Mouse (Mus musculus) midbrain, embryonic 12.5 days (tissue): Measurements from ENCODE around the gene Gm20924. TPM values are rescaled to one million over a fixed set of nuclear protein-coding genes. Genes with fewer than 3 reads are reported as not detected.
"Not testable (repeated sequence)": the region's sequence is repeated elsewhere in the genome, so short reads cannot be mapped to it uniquely, and the experiment has no call there.

Experiments used
- ATAC-seq: fragments of 200-750 bp; cut with Nextera tagmentation; 2 replicates; pipeline ENCODE4 v1.8.0; 2017; ENCODE audit warnings: low read depth, moderate TSS enrichment, moderate library complexity; ENCODE audit not compliant: low FRiP score
- H3K27ac ChIP-seq: fragments of 300-500 bp; sonication (generic); replicated peaks from 2 replicates; pipeline ENCODE4 v1.5.1; 2016; ENCODE audit warnings: mild to moderate bottlenecking
- H3K27me3 ChIP-seq: fragments of 300-500 bp; sonication (generic); 2 replicates; pipeline ENCODE4 v1.6.1; 2016; ENCODE audit warnings: mild to moderate bottlenecking
- H3K36me3 ChIP-seq: fragments of 300-500 bp; sonication (generic); 2 replicates; pipeline ENCODE4 v1.6.1; 2016
- H3K4me1 ChIP-seq: fragments of 300-500 bp; sonication (generic); 2 replicates; pipeline ENCODE4 v1.6.1; 2016
- H3K4me2 ChIP-seq: fragments of 300-500 bp; sonication (generic); replicated peaks from 2 replicates; pipeline ENCODE4 v1.6.1; 2016; ENCODE audit warnings: mild to moderate bottlenecking, moderate library complexity
- H3K4me3 ChIP-seq: fragments of 300-500 bp; sonication (generic); 2 replicates; pipeline ENCODE4 v1.5.1; 2016; ENCODE audit warnings: mild to moderate bottlenecking
- H3K9ac ChIP-seq: fragments of 300-500 bp; sonication (generic); replicated peaks from 2 replicates; pipeline ENCODE4 v1.6.1; 2016; ENCODE audit warnings: mild to moderate bottlenecking, moderate library complexity
- H3K9me3 ChIP-seq: fragments of 300-500 bp; sonication (generic); 2 replicates; pipeline ENCODE4 v1.6.1; 2016; ENCODE audit warnings: mild to moderate bottlenecking
- WGBS: fragments of 180-500 bp; shearing (Covaris S2); methylation state at CpG from one replicate; pipeline ENCODE4 v1.1.7; 2016; 5-methylcytosine and 5-hydroxymethylcytosine counted together
- polyA plus RNA-seq: library from polyadenylated mRNA; unstranded; fragments of >200 nt; fragmentation: Nextera tagmentation; extraction: Ambion mirVana; gene quantifications from 2 replicates; pipeline ENCODE4 v1.2.1, GENCODE M21; 2016

Gm20924 gene
- not detected in 2 replicates for polyA plus RNA-seq

- ATAC-seq, H3K9ac ChIP-seq, H3K4me1 ChIP-seq, H3K4me3 ChIP-seq, H3K36me3 ChIP-seq, H3K9me3 ChIP-seq, H3K4me2 ChIP-seq, H3K27ac ChIP-seq, H3K27me3 ChIP-seq: not testable (repeated sequence)
- no CpG with 5 or more reads among the region's 4 CpGs for WGBS
Observed at GRCm38 (mm10) chrY:65207427-65207826, at the start of gene Gm20924. TSS of gene Gm20924 (minus strand) at chrY:65207527.

Other genes with a start within 250 kb of the Gm20924 start
- gene Gm20736, start 170.2 kb upstream of the Gm20924 start, polyA plus RNA-seq: not detected in 2 replicates